Mouse (Mus musculus) kidney, embryonic 14.5 days (tissue): Measurements from ENCODE around the gene Dph3. TPM values are rescaled to one million over a fixed set of nuclear protein-coding genes. Genes with fewer than 3 reads are reported as not detected.

ENCODE experiments used
- ATAC-seq: fragments of 200-750 bp; cut with Nextera tagmentation; 2 replicates; pipeline ENCODE4 v1.8.0; 2017; ENCODE audit warnings: moderate number of reproducible peaks, mild to moderate bottlenecking, moderate TSS enrichment, moderate library complexity; ENCODE audit not compliant: low FRiP score, low TSS enrichment
- H3K27ac ChIP-seq: fragments of 300-500 bp; sonication (generic); 2 replicates; pipeline ENCODE4 v1.5.1; 2014; ENCODE audit warnings: low read depth, mild to moderate bottlenecking, low read length, moderate library complexity, mixed read lengths
- H3K27me3 ChIP-seq: fragments of 300-500 bp; sonication (generic); 2 replicates; pipeline ENCODE4 v1.6.1; 2014; ENCODE audit warnings: mild to moderate bottlenecking, low read length; ENCODE audit not compliant: control insufficient read depth, insufficient read depth
- H3K36me3 ChIP-seq: fragments of 300-500 bp; sonication (generic); 2 replicates; pipeline ENCODE4 v1.6.1; 2014; ENCODE audit warnings: low read length, mixed read lengths; ENCODE audit not compliant: control insufficient read depth, insufficient read depth
- H3K4me1 ChIP-seq: fragments of 300-500 bp; sonication (generic); 2 replicates; pipeline ENCODE4 v1.6.1; 2014; ENCODE audit warnings: low read length, mixed read lengths; ENCODE audit not compliant: control insufficient read depth, insufficient read depth
- H3K4me2 ChIP-seq: fragments of 300-500 bp; sonication (generic); replicated peaks from 2 replicates; pipeline ENCODE4 v1.6.1; 2014; ENCODE audit warnings: low read depth, mild to moderate bottlenecking, low read length
- H3K4me3 ChIP-seq: fragments of 300-500 bp; sonication (generic); 2 replicates; pipeline ENCODE4 v1.5.1; 2014; ENCODE audit warnings: mild to moderate bottlenecking, low read length
- H3K9ac ChIP-seq: fragments of 300-500 bp; sonication (generic); 2 replicates; pipeline ENCODE4 v1.6.1; 2014; ENCODE audit warnings: low read depth, mild to moderate bottlenecking, low read length, moderate library complexity
- H3K9me3 ChIP-seq: fragments of 300-500 bp; sonication (generic); 2 replicates; pipeline ENCODE4 v1.6.1; 2016; ENCODE audit warnings: low read length; ENCODE audit not compliant: control insufficient read depth
- WGBS: fragments of 180-500 bp; shearing (Covaris S2); extraction: QIAGEN DNeasy Blood & Tissue Kit; methylation state at CpG from one replicate; pipeline ENCODE4 v1.1.7; 2014; 5-methylcytosine and 5-hydroxymethylcytosine counted together
- polyA plus RNA-seq: library from polyadenylated mRNA; unstranded; fragments of >200 nt; fragmentation: Nextera tagmentation; extraction: Ambion mirVana; gene quantifications from 2 replicates; pipeline ENCODE4 v1.2.1, GENCODE M21; 2014

The Dph3 gene
- polyA plus RNA-seq, 1 experiment from 2014 or later, result 102 TPM

DNA sequence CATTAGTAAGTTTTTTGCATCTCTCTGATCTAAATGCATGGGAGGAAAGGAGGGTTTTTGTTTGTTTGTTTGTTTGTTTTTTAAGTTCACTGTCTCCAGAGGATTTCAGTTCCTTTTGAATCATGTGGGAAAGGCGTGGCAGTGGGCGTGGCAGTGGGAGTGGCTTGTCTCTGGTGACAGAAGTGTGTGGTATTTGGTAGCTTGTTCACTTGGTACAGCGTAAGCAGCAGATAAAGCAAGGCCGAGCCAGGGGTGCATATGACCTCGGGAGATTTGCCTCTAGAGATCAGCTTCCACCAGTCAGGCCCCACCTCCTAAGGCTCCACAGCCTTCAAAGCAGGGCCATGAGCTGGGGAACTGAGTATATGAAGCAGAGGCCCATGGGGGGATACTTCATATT lies 31.6 kb downstream of the Dph3 start:
- Histone ChIP-seq H3K4me3 (no peak overlapping the region), H3K27me3 (no peaks in the 10 kb centered on the region), H3K27ac (no peak overlapping the region), H3K9me3 (no peaks in the 10 kb centered on the region), H3K36me3 (no peaks in the 10 kb centered on the region), H3K4me1 (no peaks in the 10 kb centered on the region), H3K4me2 (no peak overlapping the region), H3K9ac (no peak overlapping the region)
- 72% methylated on average over 5 of the region's 5 CpGs for WGBS
- ATAC-seq, result no peak

DNA sequence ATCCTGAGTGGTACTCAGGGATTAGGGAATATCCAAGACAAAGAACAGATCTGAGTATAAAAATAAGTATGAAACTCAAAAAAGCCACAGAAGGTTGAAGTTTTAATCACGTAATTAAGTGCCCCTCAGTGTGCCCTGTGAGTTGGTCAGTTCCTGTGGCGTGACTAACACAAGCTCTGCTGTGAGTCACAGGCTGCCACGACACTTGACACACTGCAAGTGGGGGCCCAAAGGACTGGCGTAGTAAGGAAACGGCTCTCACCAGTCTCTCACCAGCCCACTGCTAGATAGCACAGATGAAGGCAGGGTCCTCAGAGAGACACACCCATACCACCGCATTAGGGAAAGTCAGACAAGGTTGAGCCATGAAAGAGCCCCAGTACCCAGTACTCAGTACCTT lies 35.4 kb downstream of the Dph3 start:
- no peaks in the 10 kb centered on the region for H3K27me3 ChIP-seq
- WGBS, result 81% methylated on average over 6 of the region's 6 CpGs
- H3K36me3 ChIP-seq, result no peaks in the 10 kb centered on the region
- no peak overlapping the region for H3K9ac ChIP-seq
- no peaks in the 10 kb centered on the region for H3K9me3 ChIP-seq
- H3K4me1 ChIP-seq, result no peaks in the 10 kb centered on the region
- H3K4me3 ChIP-seq, result no peak overlapping the region
- no peak overlapping the region for H3K27ac ChIP-seq
- no peak overlapping the region for H3K4me2 ChIP-seq
- ATAC-seq, result no peak

DNA sequence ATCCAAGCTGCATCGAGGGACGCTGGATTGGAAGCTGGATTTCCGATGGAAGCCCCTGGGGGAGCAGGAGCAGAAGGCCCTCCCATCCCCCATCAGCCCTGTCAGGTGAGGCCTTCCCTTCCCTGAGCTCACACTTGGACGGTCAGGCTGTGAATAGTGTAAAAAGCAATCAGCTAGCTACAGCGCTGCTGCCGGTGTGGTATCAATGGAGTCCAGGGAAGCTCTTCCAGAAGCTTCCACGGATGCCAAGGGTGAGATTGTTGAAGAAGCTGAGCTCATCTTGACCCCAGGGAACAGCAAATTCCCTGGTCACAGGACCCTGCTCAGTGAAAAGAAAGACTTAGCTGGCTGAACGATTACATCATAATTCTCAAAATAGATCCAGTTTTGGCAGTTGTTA lies 39.2 kb downstream of the Dph3 start:
- H3K9ac ChIP-seq, result no peak overlapping the region
- ATAC-seq, result no peak
- H3K4me2 ChIP-seq, result no peak overlapping the region
- H3K27me3 ChIP-seq, result no peaks in the 10 kb centered on the region
- H3K4me3 ChIP-seq, result no peak overlapping the region
- no peaks in the 10 kb centered on the region for H3K9me3 ChIP-seq
- H3K4me1 ChIP-seq, result no peaks in the 10 kb centered on the region
- no peaks in the 10 kb centered on the region for H3K36me3 ChIP-seq
- 73% methylated on average over 8 of the region's 8 CpGs for WGBS
- no peak overlapping the region for H3K27ac ChIP-seq

DNA sequence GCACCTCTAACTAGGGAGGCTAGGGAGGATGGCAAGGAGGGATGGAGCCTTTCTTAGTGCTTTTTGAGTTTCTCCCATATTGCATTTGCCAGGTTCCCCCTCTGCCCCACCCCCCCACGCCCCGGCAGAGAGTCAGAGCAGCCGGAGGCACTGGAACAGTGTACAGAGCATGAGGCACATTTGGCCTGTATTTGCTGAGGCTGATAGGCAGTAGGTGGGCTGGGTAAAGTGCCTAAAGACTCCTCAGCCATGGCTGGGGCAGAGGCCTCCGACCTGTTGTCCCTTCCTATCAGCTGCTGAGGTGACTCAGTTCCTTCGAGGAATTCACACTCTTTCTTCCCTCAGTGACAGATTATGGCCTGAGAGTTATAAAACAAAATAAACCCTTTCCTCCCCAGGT lies 43.4 kb downstream of the Dph3 start:
- WGBS, result 19% methylated on average over 5 of the region's 5 CpGs
- no peak overlapping the region for H3K9ac ChIP-seq
- no peaks in the 10 kb centered on the region for H3K36me3 ChIP-seq
- no peak for ATAC-seq
- H3K4me1 ChIP-seq, result no peaks in the 10 kb centered on the region
- no peak overlapping the region for H3K27ac ChIP-seq
- H3K4me3 ChIP-seq, result no peak overlapping the region
- no peaks in the 10 kb centered on the region for H3K9me3 ChIP-seq
- H3K4me2 ChIP-seq, result no peak overlapping the region
- H3K27me3 ChIP-seq, result no peaks in the 10 kb centered on the region

DNA sequence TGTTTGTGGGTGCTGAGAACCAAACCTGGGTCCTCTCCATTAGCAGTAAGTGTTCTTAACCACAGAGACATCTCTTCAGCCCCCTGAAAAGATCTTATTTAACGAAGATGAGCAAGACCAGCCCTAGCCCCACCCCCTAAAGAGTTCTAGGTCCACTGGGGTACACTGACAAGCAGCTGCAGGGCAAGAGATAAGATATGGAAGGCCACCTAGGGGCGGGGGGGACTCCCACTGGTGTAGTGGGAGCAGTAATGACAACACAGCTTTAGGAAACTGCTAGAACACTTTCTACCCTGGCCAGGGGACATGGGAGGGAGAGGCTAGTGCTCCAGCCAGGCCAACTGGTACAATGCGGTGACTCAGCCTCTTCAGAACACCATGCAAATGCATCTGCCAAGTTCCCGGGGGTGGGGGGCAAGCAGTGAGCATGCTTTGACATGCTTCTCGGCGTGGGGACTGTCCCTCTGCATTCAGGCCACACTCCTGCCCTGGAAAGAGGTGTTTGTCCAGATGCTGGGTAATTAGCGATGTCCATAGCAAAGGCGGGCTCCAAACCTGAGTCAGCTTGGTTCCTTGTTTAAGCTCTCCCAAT lies 47.8 kb downstream of the Dph3 start:
- no peak for ATAC-seq
- 81% methylated on average over 8 of the region's 8 CpGs for WGBS
- no peak overlapping the region for H3K27ac ChIP-seq

DNA sequence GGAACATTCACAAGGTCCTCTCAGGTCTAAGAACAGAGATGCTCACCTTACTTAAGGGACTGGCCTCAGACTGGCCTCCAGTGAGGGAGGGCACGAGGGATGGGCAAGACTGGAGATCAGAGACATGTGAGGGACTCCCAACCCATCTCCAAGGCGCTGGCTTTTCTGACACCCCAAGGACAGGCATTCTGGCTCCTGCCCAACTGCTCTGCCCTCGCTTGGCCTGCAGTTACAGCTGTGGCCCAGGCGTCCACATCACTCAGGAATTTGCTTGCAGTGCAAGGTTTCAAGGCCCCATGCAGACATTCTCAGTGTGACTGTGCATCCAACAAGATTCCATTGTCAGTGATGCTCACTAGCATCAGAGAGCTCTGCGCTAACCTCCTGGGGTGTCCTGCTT lies 49.0 kb downstream of the Dph3 start:
- H3K9me3 ChIP-seq, result no peaks in the 10 kb centered on the region
- no peak overlapping the region for H3K9ac ChIP-seq
- no peak overlapping the region for H3K27ac ChIP-seq
- H3K4me1 ChIP-seq, result no peaks in the 10 kb centered on the region
- no peak overlapping the region for H3K4me3 ChIP-seq
- WGBS, result 77% methylated on average over 5 of the region's 5 CpGs
- no peaks in the 10 kb centered on the region for H3K36me3 ChIP-seq
- no peak for ATAC-seq
- no peak overlapping the region for H3K4me2 ChIP-seq
- no peaks in the 10 kb centered on the region for H3K27me3 ChIP-seq

More for the DNA sequence above, 47.8 kb downstream of the Dph3 start:
- Histone ChIP-seq H3K36me3 (no peaks in the 10 kb centered on the region), H3K9ac (no peak overlapping the region), H3K9me3 (no peaks in the 10 kb centered on the region), H3K27me3 (no peaks in the 10 kb centered on the region), H3K4me2 (no peak overlapping the region), H3K4me1 (no peaks in the 10 kb centered on the region), H3K4me3 (no peak overlapping the region)

DNA sequence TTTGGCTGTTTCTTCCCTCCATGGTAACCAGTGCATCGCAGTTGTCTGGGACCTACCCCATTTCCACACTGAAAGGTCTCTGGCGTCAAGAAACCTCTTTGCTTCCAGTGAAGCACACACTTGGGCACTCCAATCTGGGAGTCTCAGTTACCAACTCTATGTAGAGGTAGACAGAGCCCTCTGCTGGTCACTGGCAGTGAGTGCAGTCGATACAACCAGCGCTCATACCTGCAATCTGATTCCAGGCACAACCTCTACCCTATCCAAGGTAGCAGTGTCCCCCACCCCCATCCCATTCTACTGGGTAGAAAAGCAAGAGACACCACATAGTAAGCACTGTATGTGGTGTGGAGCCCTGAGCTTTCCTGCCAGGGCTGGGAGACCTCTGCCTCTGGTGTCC lies 53.0 kb downstream of the Dph3 start:
- H3K9ac ChIP-seq, result no peak overlapping the region
- peak; percentile 25; the same call in 1 of the 2 replicates for ATAC-seq

More for the DNA sequence above, 53.0 kb downstream of the Dph3 start:
- no peak overlapping the region for H3K4me2 ChIP-seq
- H3K4me3 ChIP-seq, result no peak overlapping the region
- peaks cover 5% of the 10 kb centered on the region; the same call in 1 of the 2 replicates for H3K4me1 ChIP-seq
- H3K36me3 ChIP-seq, result no peaks in the 10 kb centered on the region
- WGBS, result 4% methylated on average over 4 of the region's 4 CpGs
- no peak overlapping the region for H3K27ac ChIP-seq
- no peaks in the 10 kb centered on the region; the same call in 1 of the 2 replicates for H3K27me3 ChIP-seq
- no peaks in the 10 kb centered on the region for H3K9me3 ChIP-seq

Other genes with a start within 250 kb of the Dph3 start
- gene Galnt15, start 56.7 kb downstream of the Dph3 start, polyA plus RNA-seq, result 0.34 and 0.56 TPM in 2 replicates
- 29.1 and 33.6 TPM in 2 replicates for gene Oxnad1, start 355 bp downstream of the Dph3 start, polyA plus RNA-seq
- gene Msmb, start 56.3 kb upstream of the Dph3 start, polyA plus RNA-seq, result not detected in 2 replicates
- gene Ncoa4, start 74.1 kb upstream of the Dph3 start, polyA plus RNA-seq, result 74.8 and 106 TPM in 2 replicates
- 324 and 335 TPM in 2 replicates for gene Timm23, start 116.2 kb upstream of the Dph3 start, polyA plus RNA-seq
- 30.6 and 57.5 TPM in 2 replicates for gene Parg, start 116.2 kb upstream of the Dph3 start, polyA plus RNA-seq
- 8.7 and 11.3 TPM in 2 replicates for gene Ogdhl, start 236.3 kb upstream of the Dph3 start, polyA plus RNA-seq